Mouse (Mus musculus) limb, embryonic 15.5 days (tissue): Measurements from ENCODE around the gene BC053393. TPM values are rescaled to one million over a fixed set of nuclear protein-coding genes. Genes with fewer than 3 reads are reported as not detected.

Experiments
- ATAC-seq: fragments of 200-750 bp; cut with Nextera tagmentation; 2 replicates; pipeline ENCODE4 v1.8.0; 2017; ENCODE audit warnings: low read depth, moderate TSS enrichment; ENCODE audit not compliant: insufficient number of reproducible peaks, low FRiP score, low TSS enrichment
- H3K27ac ChIP-seq: fragments of 300-500 bp; sonication (generic); 2 replicates; pipeline ENCODE4 v1.5.1; 2015; ENCODE audit warnings: moderate library complexity, mild to moderate bottlenecking, inconsistent platforms
- H3K27me3 ChIP-seq: fragments of 300-500 bp; sonication (generic); 2 replicates; pipeline ENCODE4 v1.6.1; 2015; ENCODE audit warnings: inconsistent platforms
- H3K36me3 ChIP-seq: fragments of 300-500 bp; sonication (generic); 2 replicates; pipeline ENCODE4 v1.6.1; 2015; ENCODE audit warnings: inconsistent platforms
- H3K4me1 ChIP-seq: fragments of 300-500 bp; sonication (generic); 2 replicates; pipeline ENCODE4 v1.6.1; 2015; ENCODE audit warnings: inconsistent platforms
- H3K4me2 ChIP-seq: fragments of 300-500 bp; sonication (generic); 2 replicates; pipeline ENCODE4 v1.6.1; 2015; ENCODE audit warnings: mild to moderate bottlenecking, inconsistent platforms
- H3K4me3 ChIP-seq: fragments of 300-500 bp; sonication (generic); 2 replicates; pipeline ENCODE4 v1.5.1; 2015; ENCODE audit warnings: mild to moderate bottlenecking, inconsistent platforms
- H3K9ac ChIP-seq: fragments of 300-500 bp; sonication (generic); 2 replicates; pipeline ENCODE4 v1.6.1; 2015; ENCODE audit warnings: inconsistent platforms
- H3K9me3 ChIP-seq: fragments of 300-500 bp; sonication (generic); 2 replicates; pipeline ENCODE4 v1.6.1; 2016; ENCODE audit warnings: inconsistent platforms
- WGBS: fragments of 180-500 bp; shearing (Covaris S2); methylation state at CpG from one replicate; pipeline ENCODE4 v1.1.7; 2015; 5-methylcytosine and 5-hydroxymethylcytosine counted together
- polyA plus RNA-seq: library from polyadenylated mRNA; unstranded; fragments of >200 nt; fragmentation: Nextera tagmentation; extraction: Ambion mirVana; gene quantifications from 2 replicates; pipeline ENCODE4 v1.2.1, GENCODE M21; 2015

BC053393 gene
- polyA plus RNA-seq = 0.09 TPM in 1 of 2 replicates, not detected in the other

- Histone ChIP-seq H3K27me3 (no peaks in the 10 kb centered on the region), H3K36me3 (no peaks in the 10 kb centered on the region), H3K4me2 (no peak within 1 kb of the TSS), H3K9ac (no peak within 1 kb of the TSS), H3K9me3 (no peaks in the 10 kb centered on the region), H3K27ac (no peak within 1 kb of the TSS), H3K4me3 (no peak within 1 kb of the TSS), H3K4me1 (no peaks in the 10 kb centered on the region)
- WGBS = 83% methylated on average over 1 of the region's 1 CpGs
- ATAC-seq = no peak
Measured at GRCm38 (mm10) chr11:46571327-46571726, at the start of gene BC053393. Gene BC053393, plus strand, starts transcription at chr11:46571536.

GRCm38 (mm10) chr11:46522719-46523118 lies 48.6 kb upstream of the BC053393 start:
- H3K4me1 ChIP-seq = no peaks in the 10 kb centered on the region
- no peak for ATAC-seq
- no peaks in the 10 kb centered on the region for H3K27me3 ChIP-seq
- H3K36me3 ChIP-seq = no peaks in the 10 kb centered on the region
- WGBS = 83% methylated on average over 3 of the region's 3 CpGs
- H3K9ac ChIP-seq = no peak overlapping the region
- H3K4me2 ChIP-seq = no peak overlapping the region
- no peaks in the 10 kb centered on the region for H3K9me3 ChIP-seq
- no peak overlapping the region for H3K27ac ChIP-seq
- H3K4me3 ChIP-seq = no peak overlapping the region

DNA sequence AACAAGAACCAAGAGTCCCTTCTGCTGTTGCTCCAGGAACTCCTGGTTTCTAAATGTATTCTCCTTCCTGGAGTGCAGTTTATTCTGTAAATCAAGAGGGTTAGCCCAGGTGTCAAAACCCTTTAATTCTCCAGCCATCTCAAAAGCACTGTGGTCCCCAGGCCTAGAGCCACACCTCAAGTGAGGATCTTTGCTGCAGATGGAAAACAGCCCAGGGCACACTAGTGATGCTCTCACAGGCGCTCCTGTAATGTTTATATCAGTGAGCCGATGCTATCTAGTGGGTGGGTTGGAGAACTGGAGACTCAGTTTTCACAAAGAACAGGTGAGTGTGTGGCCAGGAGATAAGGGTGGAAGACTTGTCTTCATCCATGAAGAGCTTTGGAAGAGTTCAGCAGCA lies 47.4 kb upstream of the BC053393 start, which contains the start of gene Gm12169:
Gene Gm12169, plus strand, starts transcription at position 301 of the 400 bp plus-strand sequence.
- H3K4me1 ChIP-seq = no peaks in the 10 kb centered on the region
- H3K9ac ChIP-seq = no peak within 1 kb of the TSS
- no peak for ATAC-seq
- H3K27me3 ChIP-seq = no peaks in the 10 kb centered on the region
- no peak within 1 kb of the TSS for H3K4me3 ChIP-seq
- H3K27ac ChIP-seq = no peak within 1 kb of the TSS
- H3K9me3 ChIP-seq = no peaks in the 10 kb centered on the region
- no peaks in the 10 kb centered on the region for H3K36me3 ChIP-seq
- H3K4me2 ChIP-seq = no peak within 1 kb of the TSS
- WGBS = 77% methylated on average over 2 of the region's 2 CpGs

DNA sequence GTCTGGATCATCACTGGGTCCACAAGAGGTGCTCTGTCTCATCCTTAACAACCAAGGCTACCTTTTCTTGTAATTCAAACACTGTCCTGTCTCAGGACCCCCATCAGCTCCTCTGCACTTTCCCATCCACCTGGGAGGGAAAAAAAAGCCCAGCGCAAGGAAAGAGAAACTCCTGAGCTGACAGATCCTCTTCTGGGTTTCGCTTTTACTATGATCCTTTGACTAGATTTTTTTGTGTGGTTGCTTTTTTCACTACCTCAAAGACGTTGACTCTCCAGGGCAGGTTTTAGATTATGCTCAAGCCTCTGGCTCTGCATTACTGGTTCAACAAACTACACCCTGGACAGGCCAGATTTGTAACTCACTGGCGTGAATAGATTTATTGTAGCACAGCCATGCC lies 41.2 kb upstream of the BC053393 start:
- Histone ChIP-seq H3K4me2 (no peak overlapping the region), H3K4me3 (no peak overlapping the region), H3K36me3 (no peaks in the 10 kb centered on the region), H3K4me1 (no peaks in the 10 kb centered on the region), H3K9me3 (no peaks in the 10 kb centered on the region), H3K27me3 (no peaks in the 10 kb centered on the region), H3K27ac (no peak overlapping the region), H3K9ac (no peak overlapping the region)
- ATAC-seq = no peak
- WGBS = 62% methylated on average over 4 of the region's 4 CpGs

DNA sequence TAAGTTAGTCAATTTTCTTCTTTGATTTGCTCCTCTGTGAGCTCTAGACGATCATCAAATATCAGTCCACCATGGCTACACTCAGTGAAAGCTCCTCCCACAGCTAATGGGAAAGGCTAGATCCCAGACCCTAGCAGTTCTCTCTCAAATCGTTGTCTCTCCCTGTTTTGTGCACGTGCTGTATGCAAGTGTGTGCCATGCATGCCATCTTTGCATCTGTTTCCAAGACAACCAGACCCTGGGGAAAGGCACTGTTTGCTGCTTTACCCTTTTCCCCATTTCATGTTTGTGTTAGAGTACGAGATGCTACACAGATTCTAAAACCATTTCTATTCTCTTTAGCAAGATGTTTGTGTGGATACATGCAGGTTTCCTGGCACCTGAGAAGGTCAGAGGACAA lies 34.4 kb upstream of the BC053393 start:
- H3K4me2 ChIP-seq = no peak overlapping the region

GRCm38 (mm10) chr11:46543530-46543929 lies 27.8 kb upstream of the BC053393 start:
- H3K27ac ChIP-seq = no peak overlapping the region
- H3K4me1 ChIP-seq = no peaks in the 10 kb centered on the region
- H3K4me3 ChIP-seq = no peak overlapping the region
- H3K27me3 ChIP-seq = no peaks in the 10 kb centered on the region
- H3K4me2 ChIP-seq = no peak overlapping the region
- WGBS = 69% methylated on average over 2 of the region's 2 CpGs
- no peaks in the 10 kb centered on the region for H3K36me3 ChIP-seq
- no peak overlapping the region for H3K9ac ChIP-seq
- no peak for ATAC-seq
- H3K9me3 ChIP-seq = no peaks in the 10 kb centered on the region

More for the DNA sequence above, 34.4 kb upstream of the BC053393 start:
- no peak overlapping the region for H3K9ac ChIP-seq
- H3K27ac ChIP-seq = no peak overlapping the region
- WGBS = 74% methylated on average over 4 of the region's 4 CpGs
- no peaks in the 10 kb centered on the region for H3K27me3 ChIP-seq
- no peaks in the 10 kb centered on the region for H3K9me3 ChIP-seq
- H3K4me1 ChIP-seq = no peaks in the 10 kb centered on the region
- ATAC-seq = no peak
- H3K36me3 ChIP-seq = no peaks in the 10 kb centered on the region
- no peak overlapping the region for H3K4me3 ChIP-seq

- Histone ChIP-seq H3K4me3 (no peak overlapping the region), H3K9me3 (no peaks in the 10 kb centered on the region), H3K27ac (no peak overlapping the region), H3K27me3 (no peaks in the 10 kb centered on the region), H3K4me1 (no peaks in the 10 kb centered on the region), H3K9ac (no peak overlapping the region), H3K4me2 (no peak overlapping the region), H3K36me3 (no peaks in the 10 kb centered on the region)
- ATAC-seq = no peak
- WGBS = 78% methylated on average over 4 of the region's 4 CpGs
Measured at GRCm38 (mm10) chr11:46549721-46550120, 21.6 kb upstream of the BC053393 start.

GRCm38 (mm10) chr11:46552741-46553140 lies 18.6 kb upstream of the BC053393 start:
- Histone ChIP-seq H3K27ac (no peak overlapping the region), H3K27me3 (no peaks in the 10 kb centered on the region), H3K36me3 (no peaks in the 10 kb centered on the region), H3K9me3 (no peaks in the 10 kb centered on the region), H3K9ac (no peak overlapping the region), H3K4me2 (no peak overlapping the region), H3K4me1 (no peaks in the 10 kb centered on the region), H3K4me3 (no peak overlapping the region)
- WGBS = 87% methylated on average over 3 of the region's 3 CpGs
- ATAC-seq = no peak

- WGBS = 75% methylated on average over 4 of the region's 4 CpGs
- no peaks in the 10 kb centered on the region for H3K36me3 ChIP-seq
- H3K4me1 ChIP-seq = no peaks in the 10 kb centered on the region
- H3K27me3 ChIP-seq = no peaks in the 10 kb centered on the region
- no peak overlapping the region for H3K27ac ChIP-seq
- ATAC-seq = no peak
- no peak overlapping the region for H3K9ac ChIP-seq
- H3K4me2 ChIP-seq = no peak overlapping the region
- H3K9me3 ChIP-seq = no peaks in the 10 kb centered on the region
- H3K4me3 ChIP-seq = no peak overlapping the region
Measured at GRCm38 (mm10) chr11:46561096-46561495, 10.2 kb upstream of the BC053393 start.

DNA sequence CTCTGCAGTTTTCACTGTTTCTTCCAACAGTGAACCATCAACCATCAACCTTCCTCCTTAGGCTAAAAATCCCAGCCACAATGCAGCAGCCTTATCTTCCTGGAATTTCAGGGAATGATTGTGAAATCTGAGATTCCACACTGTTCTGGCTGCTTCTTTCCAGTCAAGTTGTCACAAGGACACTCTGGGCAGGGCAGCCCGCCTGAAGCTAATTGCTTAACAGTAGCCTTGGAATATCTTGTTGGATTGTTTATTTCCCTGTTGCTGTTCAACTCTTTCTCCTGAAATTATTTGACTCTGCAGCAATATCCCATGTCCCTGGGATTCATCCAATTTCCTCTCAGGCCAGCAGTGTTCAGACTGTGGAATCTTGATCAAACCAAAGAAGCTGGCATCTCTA lies 6.7 kb upstream of the BC053393 start:
- Histone ChIP-seq H3K36me3 (no peaks in the 10 kb centered on the region), H3K4me3 (no peak overlapping the region), H3K27me3 (no peaks in the 10 kb centered on the region), H3K27ac (no peak overlapping the region), H3K9ac (no peak overlapping the region), H3K9me3 (no peaks in the 10 kb centered on the region), H3K4me1 (no peaks in the 10 kb centered on the region), H3K4me2 (no peak overlapping the region)
- 70% methylated on average over 1 of the region's 1 CpGs for WGBS
- no peak for ATAC-seq

GRCm38 (mm10) chr11:46565967-46566366 lies 5.4 kb upstream of the BC053393 start:
- H3K4me1 ChIP-seq = no peaks in the 10 kb centered on the region
- no peak overlapping the region for H3K27ac ChIP-seq
- no peak overlapping the region for H3K4me2 ChIP-seq
- H3K9me3 ChIP-seq = no peaks in the 10 kb centered on the region
- no peak overlapping the region for H3K9ac ChIP-seq
- no peak overlapping the region for H3K4me3 ChIP-seq
- no peaks in the 10 kb centered on the region for H3K36me3 ChIP-seq
- no peak for ATAC-seq
- no peaks in the 10 kb centered on the region for H3K27me3 ChIP-seq
- 85% methylated on average over 2 of the region's 2 CpGs for WGBS

- no peak for ATAC-seq
- Histone ChIP-seq H3K4me2 (no peak overlapping the region), H3K4me3 (no peak overlapping the region), H3K27ac (no peak overlapping the region), H3K27me3 (no peaks in the 10 kb centered on the region), H3K4me1 (no peaks in the 10 kb centered on the region), H3K9me3 (no peaks in the 10 kb centered on the region), H3K9ac (no peak overlapping the region), H3K36me3 (no peaks in the 10 kb centered on the region)
- WGBS = 87% methylated on average over 1 of the region's 1 CpGs
Measured at GRCm38 (mm10) chr11:46569107-46569506, 2.2 kb upstream of the BC053393 start.

GRCm38 (mm10) chr11:46578771-46579281 lies 7.5 kb downstream of the BC053393 start:
- Histone ChIP-seq H3K9ac (no peak overlapping the region), H3K36me3 (no peaks in the 10 kb centered on the region), H3K4me3 (no peak overlapping the region), H3K27me3 (no peaks in the 10 kb centered on the region), H3K4me2 (no peak overlapping the region), H3K4me1 (no peaks in the 10 kb centered on the region), H3K27ac (peak overlapping the region; percentile 88), H3K9me3 (no peaks in the 10 kb centered on the region)
- WGBS = 40% methylated on average over 5 of the region's 5 CpGs
- ATAC-seq = peak; percentile 88
